Mouse (Mus musculus) liver, embryonic 11.5 days (tissue): ENCODE data around the gene N4bp1. TPM values are rescaled to one million over a fixed set of nuclear protein-coding genes. Genes with fewer than 3 reads are reported as not detected.

ENCODE experiments used
- polyA plus RNA-seq: library from polyadenylated mRNA; unstranded; fragments of >200 nt; fragmentation: Nextera tagmentation; extraction: Ambion mirVana; gene quantifications from 2 replicates; pipeline ENCODE4 v1.2.1, GENCODE M21; 2014

Gene N4bp1
- polyA plus RNA-seq, 1 experiment from 2014 or later, result 7.8 TPM

Other genes with a start within 250 kb of the N4bp1 start
- gene Gm10638, start 139.6 kb downstream of the N4bp1 start, polyA plus RNA-seq, result 1.1 and 1.4 TPM in 2 replicates
- 26.7 and 28.0 TPM in 2 replicates for gene Siah1a, start 139.3 kb downstream of the N4bp1 start, polyA plus RNA-seq